Mouse (Mus musculus): ENCODE data around the gene Upk2.

DNA sequence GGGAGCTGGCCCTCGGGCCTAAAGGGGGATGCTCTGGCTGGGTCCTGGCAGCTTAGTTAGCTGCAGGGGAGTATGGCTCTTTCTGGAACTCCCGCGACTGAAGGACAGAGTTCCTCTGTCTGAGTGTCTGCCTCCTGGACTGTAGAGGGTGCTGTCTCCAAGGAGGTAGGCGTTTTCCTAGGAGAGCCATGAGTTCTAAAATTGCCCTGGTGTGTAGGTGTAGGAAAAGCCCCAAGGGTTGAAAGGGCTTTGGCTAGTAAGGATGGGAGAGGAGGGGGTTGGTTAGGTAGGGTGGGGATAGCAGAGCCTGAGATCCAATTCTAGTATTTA lies at the start of gene Upk2:
- no peak for TF ChIP-seq CTCF (IDR thresholded peaks at IDR 0.05; ENCODE audit: borderline replicate concordance, control insufficient read depth, extremely low read depth, insufficient read depth, low read length, poor library complexity)
- no peak for TF ChIP-seq POLR2A (IDR thresholded peaks at IDR 0.05; ENCODE audit: control insufficient read depth, extremely low read depth, insufficient read depth, low read length, poor library complexity)

Measured in thymus, adult 2 months (tissue).